Mouse (Mus musculus) liver, adult 2 months (tissue): Measurements from ENCODE around the gene Golga4.

ENCODE experiments used
- CTCF ChIP-seq: fragments of 200-500 bp; IDR thresholded peaks from 2 replicates; pipeline ENCODE4 v1.5.1; 2011; ENCODE audit warnings: low read depth, low read length, control low read depth
- POLR2A ChIP-seq: fragments of 200-500 bp; IDR thresholded peaks from 2 replicates; pipeline ENCODE4 v1.6.1; 2011; ENCODE audit warnings: low read length, control low read depth; ENCODE audit not compliant: insufficient read depth; ENCODE audit errors: extremely low read depth

- TF ChIP-seq CTCF (no peak), POLR2A (no peak)
Observed at GRCm38 (mm10) chr9:118570865-118571264, 64.8 kb downstream of the Golga4 start.
